Mouse (Mus musculus) heart, postnatal 0 days (tissue): Measurements from ENCODE around the gene Rundc3a. TPM values are rescaled to one million over a fixed set of nuclear protein-coding genes. Genes with fewer than 3 reads are reported as not detected.

ENCODE experiments used
- ATAC-seq: fragments of 200-750 bp; cut with Nextera tagmentation; 2 replicates; pipeline ENCODE4 v1.8.0; 2017; ENCODE audit warnings: low read depth, moderate number of reproducible peaks, moderate library complexity; ENCODE audit not compliant: insufficient read depth
- DNase-seq: peaks from one replicate; pipeline ENCODE4 v3.0.0-alpha.2; 2016; ENCODE audit warnings: low spot score
- H3K27ac ChIP-seq: fragments of 300-500 bp; sonication (generic); 2 replicates; pipeline ENCODE4 v1.5.1; 2014; ENCODE audit warnings: low read depth, mild to moderate bottlenecking
- H3K27me3 ChIP-seq: fragments of 300-500 bp; sonication (generic); 2 replicates; pipeline ENCODE4 v1.6.1; 2014; ENCODE audit warnings: low read length, mixed read lengths; ENCODE audit not compliant: control insufficient read depth, insufficient read depth
- H3K36me3 ChIP-seq: fragments of 300-500 bp; sonication (generic); replicated peaks from 2 replicates; pipeline ENCODE4 v1.6.1; 2014; ENCODE audit warnings: low read length, mixed read lengths; ENCODE audit not compliant: control insufficient read depth, insufficient read depth
- H3K4me1 ChIP-seq: fragments of 300-500 bp; sonication (generic); 2 replicates; pipeline ENCODE4 v1.6.1; 2014; ENCODE audit warnings: antibody characterized with exemption; ENCODE audit not compliant: control insufficient read depth, insufficient read depth
- H3K4me2 ChIP-seq: fragments of 300-500 bp; sonication (generic); 2 replicates; pipeline ENCODE4 v1.6.1; 2014; ENCODE audit warnings: low read depth, mild to moderate bottlenecking, low read length, moderate library complexity
- H3K4me3 ChIP-seq: fragments of 300-500 bp; sonication (generic); 2 replicates; pipeline ENCODE4 v1.5.1; 2014; ENCODE audit warnings: low read depth, low read length
- H3K9ac ChIP-seq: fragments of 300-500 bp; sonication (generic); replicated peaks from 2 replicates; pipeline ENCODE4 v1.6.1; 2014; ENCODE audit warnings: low read depth, low read length, mixed read lengths
- H3K9me3 ChIP-seq: fragments of 300-500 bp; sonication (generic); replicated peaks from 2 replicates; pipeline ENCODE4 v1.6.1; 2016; ENCODE audit warnings: low read length; ENCODE audit not compliant: control insufficient read depth
- CTCF ChIP-seq: IDR thresholded peaks from 2 replicates; pipeline ENCODE4 v1.5.1; 2016; ENCODE audit warnings: antibody characterized with exemption, control low read depth, low read depth
- EP300 ChIP-seq: IDR thresholded peaks from 2 replicates; pipeline ENCODE4 v1.6.1; 2016; ENCODE audit warnings: antibody characterized with exemption, low read depth
- WGBS: fragments of 180-500 bp; shearing (Covaris S2); extraction: QIAGEN DNeasy Blood & Tissue Kit; methylation state at CpG from one replicate; pipeline ENCODE4 v1.1.7; 2014; 5-methylcytosine and 5-hydroxymethylcytosine counted together
- polyA plus RNA-seq: library from polyadenylated mRNA; unstranded; fragments of >200 nt; fragmentation: Nextera tagmentation; extraction: Ambion mirVana; gene quantifications from 2 replicates; pipeline ENCODE4 v1.2.1, GENCODE M21; 2015
- total RNA-seq: library from RNA; depleted of rRNA; stranded (reverse); fragments of >200 nt; gene quantifications from 2 replicates; pipeline ENCODE4 v1.2.3, GENCODE M21; 2014; ENCODE audit warnings: low replicate concordance; rRNA removed

Gene Rundc3a
- 12.5 TPM in 1 of 2 replicates, not detected in the other for total RNA-seq
- polyA plus RNA-seq = 0.74 and 0.92 TPM in 2 replicates

DNA sequence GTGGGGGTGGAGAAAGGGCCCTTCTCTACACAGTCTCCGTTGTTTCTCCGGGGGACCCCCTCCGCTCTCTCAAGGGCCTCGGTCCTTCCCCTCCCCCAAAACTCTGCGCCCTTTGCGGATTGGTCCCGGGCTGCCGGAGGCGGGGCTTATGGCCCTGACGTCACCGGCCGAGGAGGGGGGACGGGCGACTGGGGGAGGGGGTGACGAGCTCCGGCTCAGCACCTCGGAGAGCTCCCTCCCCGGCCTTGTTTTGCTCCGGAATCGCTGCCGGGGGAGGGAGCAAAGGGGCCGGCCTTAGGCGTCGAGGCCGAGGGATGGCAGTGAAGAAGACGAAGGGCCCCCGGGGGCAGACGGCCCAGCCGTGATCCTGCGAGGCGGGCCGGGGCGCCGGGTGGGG, at the start of gene Rundc3a:
Rundc3a (plus strand) TSS at position 166 of the 397 bp plus-strand sequence.
- 0% methylated on average over 30 of the region's 34 CpGs for WGBS
- H3K27ac ChIP-seq = no peak within 1 kb of the TSS
- H3K36me3 ChIP-seq = no peaks in the 10 kb centered on the region
- H3K9me3 ChIP-seq = no peaks in the 10 kb centered on the region
- H3K9ac ChIP-seq = no peak within 1 kb of the TSS
- peak within 1 kb of the TSS; percentile 36 for H3K4me3 ChIP-seq
- TF ChIP-seq EP300 (no peak), CTCF (no peak)
- H3K4me2 ChIP-seq = peak within 1 kb of the TSS; percentile 70
- peaks cover 25% of the 10 kb centered on the region for H3K27me3 ChIP-seq
- peak; percentile 75 for ATAC-seq
- H3K4me1 ChIP-seq = peaks cover 19% of the 10 kb centered on the region
- DNase-seq = peak; percentile 70

DNA sequence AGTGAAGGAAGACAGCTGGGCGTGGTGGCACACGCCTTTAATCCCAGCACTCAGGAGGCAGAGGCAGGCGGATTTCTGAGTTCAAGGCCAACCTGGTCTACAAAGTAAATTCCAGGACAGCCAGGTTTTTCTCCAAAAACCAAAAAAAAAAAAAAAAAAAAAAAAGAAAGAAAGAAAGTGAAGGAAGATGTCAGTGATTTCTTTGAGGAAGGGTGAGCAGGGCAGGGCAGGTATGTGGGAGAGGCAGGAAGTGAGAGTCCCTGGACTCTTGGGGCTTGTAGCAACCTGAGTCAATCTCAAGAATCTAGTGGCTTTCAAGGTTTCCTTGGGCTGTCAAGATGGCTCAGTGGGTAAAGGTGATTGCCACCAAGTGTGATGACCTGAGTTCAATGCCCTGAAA, 48.7 kb upstream of the Rundc3a start:
- no peak overlapping the region for H3K4me3 ChIP-seq
- no peaks in the 10 kb centered on the region for H3K9me3 ChIP-seq
- H3K4me2 ChIP-seq = no peak overlapping the region
- ATAC-seq = no peak
- no peak for DNase-seq
- TF ChIP-seq EP300 = no peak
- no peak for TF ChIP-seq CTCF
- H3K4me1 ChIP-seq = no peaks in the 10 kb centered on the region
- H3K27me3 ChIP-seq = no peaks in the 10 kb centered on the region
- no peaks in the 10 kb centered on the region for H3K36me3 ChIP-seq
- 86% methylated on average over 3 of the region's 3 CpGs for WGBS
- H3K9ac ChIP-seq = no peak overlapping the region
- H3K27ac ChIP-seq = no peak overlapping the region

DNA sequence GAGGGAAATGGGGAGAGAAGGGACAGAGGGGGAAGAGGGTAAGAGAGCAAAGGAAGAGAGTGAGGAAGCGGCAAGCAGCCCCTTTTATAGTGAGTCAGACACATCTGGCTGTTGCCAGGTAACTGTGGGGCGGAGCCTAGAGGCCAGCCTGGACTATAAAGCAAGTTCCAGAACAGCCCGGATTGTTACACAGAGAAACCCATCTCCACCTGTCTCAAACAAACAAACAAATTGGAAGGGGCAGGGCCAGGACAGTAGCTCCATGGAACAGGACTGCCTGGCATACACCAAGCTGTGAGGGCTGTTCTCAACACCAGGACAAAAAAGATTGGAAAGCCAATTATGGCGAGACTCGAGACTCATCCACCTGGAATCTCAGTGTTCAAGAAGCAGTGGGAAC, 46.3 kb upstream of the Rundc3a start:
- Histone ChIP-seq H3K9ac (no peak overlapping the region), H3K9me3 (no peaks in the 10 kb centered on the region), H3K36me3 (no peaks in the 10 kb centered on the region), H3K4me1 (no peaks in the 10 kb centered on the region), H3K4me3 (no peak overlapping the region), H3K4me2 (no peak overlapping the region), H3K27me3 (0 out of 2 replicates have a peak, but pooled peaks cover 6% of the 10 kb centered on the region), H3K27ac (no peak overlapping the region)
- ATAC-seq = no peak
- no peak for DNase-seq
- WGBS = 66% methylated on average over 5 of the region's 5 CpGs
- TF ChIP-seq CTCF (no peak), EP300 (no peak)

DNA sequence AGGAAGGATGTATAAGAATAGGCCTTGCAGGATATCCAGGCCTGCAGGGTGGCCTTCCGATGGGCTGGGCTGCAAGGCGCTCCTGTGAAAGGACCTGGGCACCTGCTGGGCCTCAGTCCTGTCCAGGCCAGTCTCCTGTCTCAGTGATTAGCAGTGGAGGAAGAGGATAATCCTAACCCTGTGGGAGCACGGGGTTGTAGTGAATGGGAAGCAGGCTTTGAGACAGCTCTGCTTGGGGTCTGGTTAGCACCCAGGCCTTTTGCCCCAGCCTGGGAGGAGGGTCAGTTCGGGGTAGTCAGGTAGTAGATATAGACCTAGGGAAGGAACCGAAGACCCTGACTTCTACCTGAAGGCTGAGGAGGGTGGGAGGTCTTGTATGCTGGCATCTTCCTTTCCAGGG, 45.5 kb upstream of the Rundc3a start:
- H3K36me3 ChIP-seq = no peaks in the 10 kb centered on the region
- 71% methylated on average over 5 of the region's 5 CpGs for WGBS
- H3K27me3 ChIP-seq = peaks cover 13% of the 10 kb centered on the region; the same call in 1 of the 2 replicates
- no peak overlapping the region for H3K9ac ChIP-seq
- ATAC-seq (no peak), DNase-seq (no peak)
- H3K9me3 ChIP-seq = no peaks in the 10 kb centered on the region
- no peak overlapping the region for H3K4me3 ChIP-seq
- no peak overlapping the region for H3K4me2 ChIP-seq
- TF ChIP-seq EP300 (no peak), CTCF (no peak)
- no peak overlapping the region for H3K27ac ChIP-seq
- no peaks in the 10 kb centered on the region for H3K4me1 ChIP-seq

DNA sequence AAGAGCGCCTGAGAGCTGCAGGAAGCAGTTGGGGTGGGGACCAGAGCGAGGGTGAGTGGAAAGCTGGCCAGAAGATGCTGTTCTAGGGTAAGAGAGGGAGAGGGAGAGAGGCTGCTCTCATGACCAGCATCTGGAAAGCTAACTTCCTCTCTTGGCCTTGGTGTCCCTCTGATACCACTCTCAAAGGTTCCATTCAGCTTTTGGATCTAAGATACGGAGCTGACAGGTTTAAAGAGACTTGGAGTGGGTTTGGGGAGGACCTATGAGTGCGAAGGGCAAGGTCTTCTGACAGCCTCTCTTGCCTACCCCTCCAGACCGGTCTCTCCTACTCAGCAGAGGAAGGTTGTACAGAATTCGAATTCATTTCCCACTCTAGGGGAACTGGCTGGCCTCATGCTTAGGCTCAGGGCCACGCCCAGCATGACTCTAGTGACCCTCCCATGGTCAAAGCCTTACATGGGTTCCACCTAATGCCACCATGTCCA, 45.1 kb upstream of the Rundc3a start:
- no peak for TF ChIP-seq EP300
- TF ChIP-seq CTCF = no peak
- Histone ChIP-seq H3K4me2 (no peak overlapping the region), H3K27ac (no peak overlapping the region), H3K9me3 (no peaks in the 10 kb centered on the region), H3K9ac (no peak overlapping the region), H3K4me1 (no peaks in the 10 kb centered on the region), H3K27me3 (peaks cover 17% of the 10 kb centered on the region; the same call in 1 of the 2 replicates), H3K4me3 (no peak overlapping the region), H3K36me3 (no peaks in the 10 kb centered on the region)
- ATAC-seq = no peak
- 82% methylated on average over 7 of the region's 7 CpGs for WGBS
- no peak for DNase-seq

DNA sequence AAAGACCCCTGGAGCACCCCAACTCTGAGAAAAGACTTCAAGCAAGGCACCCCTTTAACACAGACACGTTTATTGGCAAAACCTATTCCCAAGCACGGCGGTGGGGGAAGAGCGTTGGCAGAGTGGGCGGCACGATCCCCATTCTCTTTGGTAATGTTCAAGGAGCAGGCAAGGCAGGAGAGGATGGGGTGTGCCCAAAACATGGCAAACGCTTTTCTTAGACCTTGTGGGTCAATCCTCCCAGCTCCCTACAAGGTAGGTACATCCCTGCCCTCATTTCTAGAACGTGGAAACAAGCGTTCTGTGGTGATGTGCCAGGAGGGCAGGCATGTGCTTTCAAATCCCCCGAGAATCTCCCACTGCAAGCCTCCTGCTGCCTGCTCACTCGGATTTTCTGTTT, 44.4 kb upstream of the Rundc3a start:
- Histone ChIP-seq H3K4me3 (no peak overlapping the region), H3K4me2 (no peak overlapping the region), H3K4me1 (no peaks in the 10 kb centered on the region), H3K9me3 (no peaks in the 10 kb centered on the region), H3K27ac (no peak overlapping the region), H3K36me3 (no peaks in the 10 kb centered on the region), H3K27me3 (peaks cover 17% of the 10 kb centered on the region; the same call in 1 of the 2 replicates), H3K9ac (no peak overlapping the region)
- DNase-seq (no peak), ATAC-seq (no peak)
- TF ChIP-seq EP300 (no peak), CTCF (no peak)
- WGBS = 78% methylated on average over 11 of the region's 11 CpGs
